In genomic region chr9:69755157-69755556, GRCm38 (mm10) we compare ENCODE assay signal across 32 mouse cellular contexts. TPM values are rescaled to one million over a fixed set of nuclear protein-coding genes. Genes with fewer than 3 reads are reported as not detected.
A peak's percentile ranks its signal among the peaks of the same experiment; 100 is the strongest.
DNase-seq lines count a peak whose midpoint lies in the region; ATAC-seq lines count a peak whose summit lies in the region.
"Had no signal": no experiment of that assay in that cellular context is flagged by ENCODE, and none has a peak within 500 bp of the region (broad histone marks: within the 10 kb centered on the region; RNA-seq: fewer than 3 reads in every experiment).

No protein-coding gene starts in this region.

- no peak for ATAC-seq in megakaryocyte, adult 5-6 weeks (ENCODE audit: poor library complexity, severe bottlenecking)
- no peak for ATAC-seq in midbrain, embryonic 12.5 days (ENCODE audit: low FRiP score, low read depth)
- no peak for ATAC-seq in neural tube, embryonic 15.5 days (ENCODE audit: low FRiP score)
- ATAC-seq: forebrain, embryonic 13.5 days; intestine, embryonic 15.5 days had no signal

- H3K4me1 ChIP-seq in megakaryocyte, embryonic 14.5 days = peaks cover 24% of the 10 kb centered on the region
- peaks cover 47% of the 10 kb centered on the region for H3K4me1 ChIP-seq in midbrain, embryonic 12.5 days
- H3K4me1 ChIP-seq in neural tube, embryonic 15.5 days = peaks cover 12% of the 10 kb centered on the region

- peak overlapping the region; percentile 30; the same call in 1 of the 2 replicates for H3K27ac ChIP-seq in midbrain, embryonic 12.5 days (replicated peaks)
- H3K27ac ChIP-seq in neural tube, embryonic 15.5 days (replicated peaks) = peak overlapping the region; percentile 41
- H3K27ac ChIP-seq: embryonic facial prominence, embryonic 13.5 days; forebrain, embryonic 13.5 days; intestine, embryonic 15.5 days; limb, embryonic 10.5 days; liver, embryonic 15.5 days; lung, embryonic 15.5 days; macrophage; stomach, embryonic 15.5 days had no signal

- 0 out of 2 replicates have a peak, but pooled peaks cover 7% of the 10 kb centered on the region for H3K9me3 ChIP-seq in megakaryocyte, embryonic 14.5 days
- no peaks in the 10 kb centered on the region for H3K9me3 ChIP-seq in midbrain, embryonic 12.5 days
- H3K9me3 ChIP-seq in neural tube, embryonic 15.5 days (replicated peaks) = no peaks in the 10 kb centered on the region
- H3K9me3 ChIP-seq: embryonic facial prominence, embryonic 13.5 days; forebrain, embryonic 13.5 days; intestine, embryonic 15.5 days; limb, embryonic 10.5 days; liver, embryonic 15.5 days; lung, embryonic 15.5 days; stomach, embryonic 15.5 days had no signal

- DNase-seq in embryo, embryonic 9.5 days (ENCODE audit: extremely low spot score) = peak; percentile 16
- no peak for DNase-seq in adrenal gland, postnatal 10 days
- DNase-seq in MN1 (ENCODE audit: low spot score) = no peak
- DNase-seq: adrenal gland, postnatal 25 days; cerebellum, adult 11 months; cerebellum, adult 9-11 months; heart, postnatal 4 days; kidney, adult 8-10 months; kidney, postnatal 10 days; liver had no signal

- H3K4me2 ChIP-seq in midbrain, embryonic 12.5 days (replicated peaks) = peak overlapping the region; percentile 16
- no peak overlapping the region for H3K4me2 ChIP-seq in neural tube, embryonic 15.5 days
- H3K4me2 ChIP-seq: embryonic facial prominence, embryonic 13.5 days; forebrain, embryonic 13.5 days; intestine, embryonic 15.5 days; liver, embryonic 15.5 days; lung, embryonic 15.5 days; stomach, embryonic 15.5 days had no signal

- 11% methylated on average over 5 of the region's 5 CpGs for WGBS in midbrain, embryonic 12.5 days
- 16% methylated on average over 5 of the region's 5 CpGs for WGBS in neural tube, embryonic 15.5 days

- H3K4me3 ChIP-seq in megakaryocyte, embryonic 14.5 days (replicated peaks) = peak overlapping the region; percentile 59
- H3K4me3 ChIP-seq in midbrain, embryonic 12.5 days = no peak overlapping the region
- no peak overlapping the region for H3K4me3 ChIP-seq in neural tube, embryonic 15.5 days (replicated peaks)
- H3K4me3 ChIP-seq: embryonic facial prominence, embryonic 13.5 days; erythroblast, embryonic 14.5 days; forebrain, embryonic 13.5 days; intestine, embryonic 15.5 days; limb, embryonic 10.5 days; liver, embryonic 15.5 days; lung, embryonic 15.5 days; stomach, embryonic 15.5 days had no signal

- no peaks in the 10 kb centered on the region for H3K36me3 ChIP-seq in megakaryocyte, embryonic 14.5 days (replicated peaks; ENCODE audit: low read length)
- H3K36me3 ChIP-seq in midbrain, embryonic 12.5 days = no peaks in the 10 kb centered on the region
- H3K36me3 ChIP-seq in neural tube, embryonic 15.5 days = no peaks in the 10 kb centered on the region
- H3K36me3 ChIP-seq: embryonic facial prominence, embryonic 13.5 days; intestine, embryonic 15.5 days; limb, embryonic 10.5 days; liver, embryonic 15.5 days; lung, embryonic 15.5 days; stomach, embryonic 15.5 days had no signal

- H3K27me3 ChIP-seq in megakaryocyte, embryonic 14.5 days (replicated peaks) = peaks cover 71% of the 10 kb centered on the region
- H3K27me3 ChIP-seq in midbrain, embryonic 12.5 days = peaks cover 37% of the 10 kb centered on the region
- peaks cover 57% of the 10 kb centered on the region for H3K27me3 ChIP-seq in neural tube, embryonic 15.5 days (replicated peaks)

- H3K9ac ChIP-seq in midbrain, embryonic 12.5 days (replicated peaks) = no peak overlapping the region
- H3K9ac ChIP-seq in neural tube, embryonic 15.5 days (replicated peaks) = no peak overlapping the region
- H3K9ac ChIP-seq: embryonic facial prominence, embryonic 13.5 days; forebrain, embryonic 13.5 days; intestine, embryonic 15.5 days; liver, embryonic 15.5 days; lung, embryonic 15.5 days; stomach, embryonic 15.5 days had no signal

RNA-seq across cellular contexts. Expression of gene Foxb1, which starts 5.6 kb away (rescaled TPM):
- polyA plus RNA-seq in megakaryocyte, embryonic 14.5 days (2012; ENCODE audit: insufficient read depth, low replicate concordance) = not detected in 2 replicates
- not detected in 2 replicates for total RNA-seq in megakaryocyte, adult 5-6 weeks (2015)
- not detected in 2 replicates for total RNA-seq in megakaryocyte, adult 5-6 weeks (2017)
- polyA plus RNA-seq in midbrain, embryonic 12.5 days (2016; fragmentation: Nextera tagmentation; extraction: Ambion mirVana) = 7.3 and 8.0 TPM in 2 replicates
- polyA plus RNA-seq in neural tube, embryonic 15.5 days (2015; fragmentation: Nextera tagmentation; extraction: Ambion mirVana) = 4.7 and 7.4 TPM in 2 replicates
- total RNA-seq in adrenal gland, postnatal 10 days (2021) = not detected
- total RNA-seq: adrenal gland, postnatal 25 days; common myeloid progenitor, adult 5-6 weeks; gastrocnemius, adult 8-10 months; heart, postnatal 4 days; layer of hippocampus, adult 18-20 months; layer of hippocampus, postnatal 25 days; monocyte, adult 5-6 weeks had no signal
- polyA plus RNA-seq: C2C12; erythroblast, embryonic 14.5 days; frontal cortex, adult 2 months; gonadal fat pad, adult 2 months; heart, embryonic 16.5 days; intestine, embryonic 15.5 days; liver, embryonic 15.5 days; lung, embryonic 15.5 days; macrophage had no signal
